Mouse (Mus musculus): ENCODE measurements around the gene Spop. TPM values are rescaled to one million over a fixed set of nuclear protein-coding genes. Genes with fewer than 3 reads are reported as not detected.

Spop gene
- polyA plus RNA-seq, 1 experiment: 3.0 TPM

- H3K36me3 ChIP-seq (ENCODE audit: control insufficient read depth): no peaks in the 10 kb centered on the region
- no peaks in the 10 kb centered on the region for H3K4me1 ChIP-seq (ENCODE audit: control insufficient read depth)
- TF ChIP-seq TAL1 (IDR thresholded peaks at IDR 0.05; ENCODE audit: low read length): no peak
- TF ChIP-seq GATA1 (IDR thresholded peaks at IDR 0.05; ENCODE audit: low read length): no peak
- H3K4me3 ChIP-seq (replicated peaks): no peak overlapping the region
- no peaks in the 10 kb centered on the region for H3K9me3 ChIP-seq (ENCODE audit: control insufficient read depth, low read length)
- peaks cover 33% of the 10 kb centered on the region for H3K27me3 ChIP-seq (ENCODE audit: control insufficient read depth)
Measured at GRCm38 (mm10) chr11:95508211-95508926, 94.5 kb downstream of the Spop start.

GRCm38 (mm10) chr11:95509126-95509717, 95.3 kb downstream of the Spop start:
- H3K4me3 ChIP-seq (replicated peaks): no peak overlapping the region
- TF ChIP-seq GATA1 (IDR thresholded peaks at IDR 0.05; ENCODE audit: low read length) (no peak), TAL1 (IDR thresholded peaks at IDR 0.05; ENCODE audit: low read length) (no peak)
- H3K27me3 ChIP-seq (ENCODE audit: control insufficient read depth): peaks cover 41% of the 10 kb centered on the region
- peaks cover 3% of the 10 kb centered on the region for H3K4me1 ChIP-seq (ENCODE audit: control insufficient read depth)
- H3K9me3 ChIP-seq (ENCODE audit: control insufficient read depth, low read length): no peaks in the 10 kb centered on the region
- H3K36me3 ChIP-seq (ENCODE audit: control insufficient read depth): no peaks in the 10 kb centered on the region

GRCm38 (mm10) chr11:95510631-95511030, 96.8 kb downstream of the Spop start:
- Histone ChIP-seq H3K9me3 (ENCODE audit: control insufficient read depth, low read length) (no peaks in the 10 kb centered on the region), H3K36me3 (ENCODE audit: control insufficient read depth) (no peaks in the 10 kb centered on the region), H3K4me1 (ENCODE audit: control insufficient read depth) (peaks cover 7% of the 10 kb centered on the region), H3K27me3 (ENCODE audit: control insufficient read depth) (peaks cover 55% of the 10 kb centered on the region), H3K4me3 (replicated peaks) (no peak overlapping the region)
- TF ChIP-seq TAL1 (IDR thresholded peaks at IDR 0.05; ENCODE audit: low read length): no peak
- no peak for TF ChIP-seq GATA1 (IDR thresholded peaks at IDR 0.05; ENCODE audit: low read length)

- Histone ChIP-seq H3K4me1 (ENCODE audit: control insufficient read depth) (peaks cover 7% of the 10 kb centered on the region), H3K4me3 (replicated peaks) (no peak overlapping the region), H3K36me3 (ENCODE audit: control insufficient read depth) (no peaks in the 10 kb centered on the region), H3K9me3 (ENCODE audit: control insufficient read depth, low read length) (no peaks in the 10 kb centered on the region), H3K27me3 (ENCODE audit: control insufficient read depth) (peaks cover 68% of the 10 kb centered on the region)
- TF ChIP-seq GATA1 (IDR thresholded peaks at IDR 0.05; ENCODE audit: low read length) (no peak), TAL1 (IDR thresholded peaks at IDR 0.05; ENCODE audit: low read length) (no peak)
Measured at GRCm38 (mm10) chr11:95511919-95512318, 98.0 kb downstream of the Spop start.

- no peaks in the 10 kb centered on the region for H3K36me3 ChIP-seq (ENCODE audit: control insufficient read depth)
- H3K27me3 ChIP-seq (ENCODE audit: control insufficient read depth): peaks cover 73% of the 10 kb centered on the region
- no peaks in the 10 kb centered on the region for H3K9me3 ChIP-seq (ENCODE audit: control insufficient read depth, low read length)
- peaks cover 7% of the 10 kb centered on the region for H3K4me1 ChIP-seq (ENCODE audit: control insufficient read depth)
- no peak overlapping the region for H3K4me3 ChIP-seq (replicated peaks)
- TF ChIP-seq TAL1 (IDR thresholded peaks at IDR 0.05; ENCODE audit: low read length) (no peak), GATA1 (IDR thresholded peaks at IDR 0.05; ENCODE audit: low read length) (no peak)
Measured at GRCm38 (mm10) chr11:95512383-95512782, 98.5 kb downstream of the Spop start.

- H3K4me3 ChIP-seq (replicated peaks): peak overlapping the region; percentile 28
- TF ChIP-seq GATA1 (IDR thresholded peaks at IDR 0.05; ENCODE audit: low read length) (no peak), TAL1 (IDR thresholded peaks at IDR 0.05; ENCODE audit: low read length) (no peak)
Measured at GRCm38 (mm10) chr11:95513461-95514297, 99.8 kb downstream of the Spop start.

GRCm38 (mm10) chr11:95514298-95514861, 100.5 kb downstream of the Spop start, which contains the start of gene Nxph3:
Nxph3 (minus strand) TSS chr11:95514570.
- TF ChIP-seq GATA1 (IDR thresholded peaks at IDR 0.05; ENCODE audit: low read length) (no peak), TAL1 (IDR thresholded peaks at IDR 0.05; ENCODE audit: low read length) (no peak)
- H3K9me3 ChIP-seq (ENCODE audit: control insufficient read depth, low read length): no peaks in the 10 kb centered on the region
- peaks cover 82% of the 10 kb centered on the region for H3K27me3 ChIP-seq (ENCODE audit: control insufficient read depth)
- H3K4me3 ChIP-seq (replicated peaks): peak within 1 kb of the TSS; percentile 28
- H3K36me3 ChIP-seq (ENCODE audit: control insufficient read depth): no peaks in the 10 kb centered on the region
- peaks cover 7% of the 10 kb centered on the region for H3K4me1 ChIP-seq (ENCODE audit: control insufficient read depth)

More at GRCm38 (mm10) chr11:95513461-95514297, 99.8 kb downstream of the Spop start:
- H3K4me1 ChIP-seq (ENCODE audit: control insufficient read depth): peaks cover 7% of the 10 kb centered on the region
- peaks cover 79% of the 10 kb centered on the region for H3K27me3 ChIP-seq (ENCODE audit: control insufficient read depth)
- no peaks in the 10 kb centered on the region for H3K36me3 ChIP-seq (ENCODE audit: control insufficient read depth)
- H3K9me3 ChIP-seq (ENCODE audit: control insufficient read depth, low read length): no peaks in the 10 kb centered on the region

GRCm38 (mm10) chr11:95515376-95516323, 101.8 kb downstream of the Spop start:
- Histone ChIP-seq H3K4me3 (replicated peaks) (no peak overlapping the region), H3K9me3 (ENCODE audit: control insufficient read depth, low read length) (no peaks in the 10 kb centered on the region), H3K4me1 (ENCODE audit: control insufficient read depth) (peaks cover 11% of the 10 kb centered on the region), H3K36me3 (ENCODE audit: control insufficient read depth) (no peaks in the 10 kb centered on the region), H3K27me3 (ENCODE audit: control insufficient read depth) (peaks cover 80% of the 10 kb centered on the region)
- TF ChIP-seq TAL1 (IDR thresholded peaks at IDR 0.05; ENCODE audit: low read length): no peak
- TF ChIP-seq GATA1 (IDR thresholded peaks at IDR 0.05; ENCODE audit: low read length): no peak

Measured in erythroblast, embryonic 14.5 days (primary cell).